Mouse (Mus musculus) kidney, adult 2 months (tissue): Measurements from ENCODE around the gene Itga5. TPM values are rescaled to one million over a fixed set of nuclear protein-coding genes. Genes with fewer than 3 reads are reported as not detected.

Experiments
- DNase-seq: peaks from one replicate; pipeline ENCODE4 v3.0.0; 2021
- H3K27ac ChIP-seq: fragments of 200-500 bp; 2 replicates; pipeline ENCODE4 v1.5.1; 2012; ENCODE audit warnings: low read depth, low read length, control low read depth, inconsistent platforms; ENCODE audit not compliant: insufficient read depth
- H3K27me3 ChIP-seq: fragments of 200-500 bp; replicated peaks from 2 replicates; pipeline ENCODE4 v1.6.1; 2012; ENCODE audit warnings: mild to moderate bottlenecking, moderate library complexity, low read length, inconsistent platforms; ENCODE audit not compliant: control insufficient read depth, insufficient read depth
- H3K36me3 ChIP-seq: fragments of 200-500 bp; 2 replicates; pipeline ENCODE4 v1.6.1; 2012; ENCODE audit warnings: mild to moderate bottlenecking, moderate library complexity, low read length, inconsistent platforms; ENCODE audit not compliant: control insufficient read depth, insufficient read depth
- H3K4me1 ChIP-seq: fragments of 200-500 bp; 2 replicates; pipeline ENCODE4 v1.6.1; 2011; ENCODE audit warnings: low read length; ENCODE audit not compliant: control insufficient read depth, insufficient read depth
- H3K4me3 ChIP-seq: fragments of 200-500 bp; 2 replicates; pipeline ENCODE4 v1.5.1; 2011; ENCODE audit warnings: mild to moderate bottlenecking, low read depth, low read length, control low read depth; ENCODE audit not compliant: insufficient read depth
- CTCF ChIP-seq: fragments of 200-500 bp; conservative IDR thresholded peaks from 2 replicates; pipeline ENCODE4 v1.5.1; 2011; ENCODE audit warnings: low read depth, mild to moderate bottlenecking, control low read depth, low read length, moderate library complexity, mixed read lengths; ENCODE audit not compliant: insufficient read depth, insufficient read length
- POLR2A ChIP-seq: fragments of 200-500 bp; IDR thresholded peaks from one replicate; pipeline ENCODE4 v1.6.1; 2011; ENCODE audit warnings: low read depth, low read length, control low read depth
- WGBS: fragments of 180-500 bp; shearing (Covaris S2); methylation state at CpG from one replicate; pipeline ENCODE4 v1.1.7; 2018; 5-methylcytosine and 5-hydroxymethylcytosine counted together
- polyA plus RNA-seq: library from polyadenylated mRNA; depleted of rRNA; stranded (reverse); fragments of >200 nt; gene quantifications from 2 replicates; pipeline ENCODE4 v1.2.3, GENCODE M21; 2012

Itga5 gene
- polyA plus RNA-seq, 1 experiment, result 9.7 TPM

DNA sequence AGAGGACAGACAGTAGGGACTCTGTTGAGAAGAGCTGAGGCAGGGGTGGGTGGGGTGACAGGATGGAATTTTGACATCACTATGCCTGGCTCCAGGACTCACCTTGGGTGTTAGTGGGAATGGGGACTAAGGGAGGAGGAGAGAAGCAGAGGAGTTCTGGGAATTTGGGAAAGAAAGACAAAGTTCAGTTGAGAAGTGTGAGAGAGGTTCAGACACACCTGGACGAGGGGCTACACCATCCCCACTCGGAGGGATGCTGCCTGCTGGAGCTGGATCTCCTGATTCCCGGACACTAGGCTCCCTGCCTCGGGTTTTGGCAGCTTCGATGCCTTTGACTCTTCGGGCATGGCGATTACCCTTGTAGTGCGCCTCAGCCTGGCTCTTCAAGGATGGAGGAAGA lies 48.8 kb downstream of the Itga5 start:
- no peak overlapping the region for H3K4me3 ChIP-seq
- H3K27me3 ChIP-seq, result no peaks in the 10 kb centered on the region
- WGBS, result 90% methylated on average over 8 of the region's 8 CpGs
- no peak for TF ChIP-seq POLR2A
- TF ChIP-seq CTCF, result no peak
- DNase-seq, result no peak
- no peak overlapping the region for H3K27ac ChIP-seq
- H3K4me1 ChIP-seq, result peaks cover 2% of the 10 kb centered on the region; the same call in 1 of the 2 replicates
- H3K36me3 ChIP-seq, result no peaks in the 10 kb centered on the region

DNA sequence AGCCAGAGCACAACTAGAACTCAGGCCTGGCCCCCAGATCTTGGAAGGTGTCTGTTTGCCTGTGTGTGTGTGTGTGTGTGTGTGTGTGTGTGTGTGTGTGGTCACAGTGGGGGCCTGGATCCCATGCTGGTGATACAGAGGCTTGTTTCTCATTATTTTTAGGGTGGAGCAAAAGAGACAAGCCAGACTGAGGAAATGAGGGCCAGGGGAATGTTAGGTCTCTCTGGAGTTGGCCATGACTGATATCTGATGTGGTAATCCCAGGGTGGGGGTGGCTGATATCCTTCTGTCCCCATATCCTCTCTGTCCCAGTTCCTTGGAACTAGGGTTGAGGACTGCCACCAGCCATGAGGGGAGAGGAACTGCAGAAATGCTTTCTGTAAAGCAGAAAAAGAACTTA lies 49.4 kb downstream of the Itga5 start:
- no peak for DNase-seq
- no peak for TF ChIP-seq POLR2A
- Histone ChIP-seq H3K27ac (no peak overlapping the region), H3K4me3 (no peak overlapping the region), H3K4me1 (peaks cover 2% of the 10 kb centered on the region; the same call in 1 of the 2 replicates), H3K36me3 (no peaks in the 10 kb centered on the region), H3K27me3 (no peaks in the 10 kb centered on the region)

DNA sequence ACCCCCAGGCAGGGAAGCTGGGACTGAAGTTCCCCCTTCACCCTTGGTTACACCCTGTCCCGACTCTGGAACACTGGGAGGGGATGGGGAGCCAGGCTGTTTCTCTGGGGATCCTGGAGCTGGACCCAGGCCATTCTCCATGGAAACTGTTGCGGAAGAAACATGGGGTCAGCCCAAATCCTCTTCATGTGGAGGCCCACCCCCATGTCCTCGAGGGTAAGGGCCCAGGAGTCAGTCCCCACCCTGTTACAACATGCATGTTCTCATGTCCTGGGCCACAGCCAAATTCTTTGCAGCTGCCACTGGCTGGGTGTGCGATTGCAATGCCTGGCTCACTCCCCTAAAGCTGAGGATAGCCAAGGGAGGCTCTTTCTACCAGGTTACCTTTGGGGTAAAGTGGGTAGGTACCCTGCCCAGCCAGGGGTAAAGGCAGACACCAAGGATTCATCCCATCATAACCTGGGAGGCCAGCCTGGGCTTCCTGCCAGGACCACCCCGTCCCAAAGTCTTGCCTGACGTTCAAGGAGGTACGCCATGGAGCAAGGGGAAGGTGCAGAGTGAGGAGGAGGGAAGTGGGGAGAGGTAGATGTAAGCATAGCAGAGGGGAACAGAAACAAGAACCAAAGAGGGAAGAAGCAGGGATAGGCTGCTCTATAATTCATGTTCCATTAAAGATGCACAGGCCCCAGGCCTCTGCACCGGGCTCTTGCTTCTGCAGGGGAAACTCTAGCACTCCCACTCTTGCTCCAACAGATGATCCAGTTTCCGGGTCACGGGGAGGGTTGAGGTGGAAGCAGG lies 50.4 kb downstream of the Itga5 start:
- WGBS, result 78% methylated on average over 10 of the region's 10 CpGs
- no peak for DNase-seq
- H3K27me3 ChIP-seq, result no peaks in the 10 kb centered on the region
- H3K4me1 ChIP-seq, result peaks cover 2% of the 10 kb centered on the region; the same call in 1 of the 2 replicates
- H3K36me3 ChIP-seq, result no peaks in the 10 kb centered on the region
- H3K27ac ChIP-seq, result no peak overlapping the region
- TF ChIP-seq POLR2A, result no peak
- TF ChIP-seq CTCF, result no peak
- no peak overlapping the region for H3K4me3 ChIP-seq

DNA sequence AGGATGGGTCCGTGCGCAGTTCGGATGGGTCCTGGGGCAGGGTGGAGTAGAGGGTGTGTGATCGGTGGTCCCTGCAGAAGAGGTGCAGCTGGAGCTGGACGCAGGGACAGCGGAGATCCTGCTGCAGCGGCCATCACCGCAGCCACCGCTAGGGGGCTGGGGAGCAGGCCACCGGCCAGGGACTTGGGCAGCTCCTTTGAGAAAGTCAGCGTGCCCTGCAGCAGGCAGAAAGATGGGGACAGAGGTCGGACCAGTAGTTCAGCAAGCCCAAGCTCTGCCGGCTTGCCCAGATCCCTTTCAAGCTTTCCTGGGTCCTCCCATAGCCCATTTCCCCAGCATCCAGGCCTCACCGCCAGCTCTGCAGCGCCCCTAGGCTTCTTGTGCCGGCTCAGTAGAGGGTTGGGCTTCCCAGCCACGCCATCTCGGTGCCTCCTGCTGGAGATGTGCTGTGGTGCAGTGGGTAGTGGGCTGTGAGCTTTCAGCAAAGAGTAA lies 51.5 kb downstream of the Itga5 start:
- Histone ChIP-seq H3K4me3 (peak overlapping the region; percentile 19), H3K27ac (no peak overlapping the region), H3K4me1 (peaks cover 2% of the 10 kb centered on the region; the same call in 1 of the 2 replicates), H3K36me3 (no peaks in the 10 kb centered on the region), H3K27me3 (no peaks in the 10 kb centered on the region)
- WGBS, result 7% methylated on average over 18 of the region's 18 CpGs
- peak; percentile 72 for TF ChIP-seq CTCF
- no peak for TF ChIP-seq POLR2A
- peak; percentile 82 for DNase-seq

DNA sequence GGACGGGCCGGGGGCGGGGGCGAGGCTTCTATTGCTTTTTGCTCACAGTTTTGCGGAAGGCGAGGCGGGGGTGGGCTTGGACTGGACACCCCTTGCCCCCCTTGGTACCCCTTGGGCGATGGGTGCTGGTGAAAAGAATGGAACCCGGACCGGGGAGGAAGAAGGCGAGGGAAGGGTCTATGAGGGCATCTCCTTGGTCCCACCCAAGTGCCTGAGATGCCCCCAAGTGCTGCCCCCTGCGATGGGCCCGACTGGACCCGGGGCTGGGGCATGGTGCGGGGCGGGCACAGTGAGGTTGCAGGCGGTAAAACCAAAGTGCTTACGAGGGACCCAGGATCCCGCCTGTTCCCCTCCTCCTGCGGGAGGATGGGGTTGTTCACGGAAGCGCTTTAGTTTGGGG lies 52.4 kb downstream of the Itga5 start:
- Histone ChIP-seq H3K27me3 (no peaks in the 10 kb centered on the region), H3K4me3 (no peak overlapping the region), H3K27ac (no peak overlapping the region), H3K36me3 (no peaks in the 10 kb centered on the region), H3K4me1 (peaks cover 2% of the 10 kb centered on the region; the same call in 1 of the 2 replicates)
- no peak for DNase-seq
- 60% methylated on average over 22 of the region's 22 CpGs for WGBS
- TF ChIP-seq CTCF (no peak), POLR2A (no peak)

DNA sequence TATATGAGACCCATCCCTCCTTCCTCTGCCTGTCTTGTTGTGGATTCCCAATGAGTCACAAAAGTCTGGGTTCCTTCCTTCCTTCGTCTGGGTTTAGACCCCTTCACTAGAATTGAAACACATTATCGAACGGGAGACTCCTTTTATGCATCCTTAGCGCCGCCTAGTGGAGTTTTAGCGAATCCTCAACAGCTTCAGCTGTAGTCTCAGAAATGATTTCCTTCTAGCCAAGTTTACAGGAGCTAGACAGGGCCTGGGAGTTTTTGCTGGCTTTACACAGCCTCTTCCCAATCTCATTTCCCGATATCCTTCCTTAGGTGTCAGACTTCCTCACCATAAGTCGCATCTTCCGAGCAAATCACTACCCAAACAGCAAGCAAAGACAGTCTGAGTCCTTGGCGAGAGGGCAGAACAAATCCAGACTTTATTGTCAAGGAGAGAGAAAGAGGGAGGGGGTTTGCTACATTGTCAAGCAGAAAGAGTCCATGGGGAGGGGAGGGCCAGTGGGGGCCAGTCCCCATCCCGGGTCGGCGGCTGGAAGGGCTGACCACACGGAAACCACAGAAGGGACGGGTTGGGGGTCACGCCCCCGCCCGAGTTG lies 53.0 kb downstream of the Itga5 start:
- WGBS, result 26% methylated on average over 18 of the region's 18 CpGs
- Histone ChIP-seq H3K4me1 (peaks cover 2% of the 10 kb centered on the region; the same call in 1 of the 2 replicates), H3K4me3 (no peak overlapping the region), H3K36me3 (no peaks in the 10 kb centered on the region), H3K27ac (no peak overlapping the region), H3K27me3 (no peaks in the 10 kb centered on the region)
- DNase-seq, result peak; percentile 76
- TF ChIP-seq POLR2A (no peak), CTCF (peak; percentile 52)

DNA sequence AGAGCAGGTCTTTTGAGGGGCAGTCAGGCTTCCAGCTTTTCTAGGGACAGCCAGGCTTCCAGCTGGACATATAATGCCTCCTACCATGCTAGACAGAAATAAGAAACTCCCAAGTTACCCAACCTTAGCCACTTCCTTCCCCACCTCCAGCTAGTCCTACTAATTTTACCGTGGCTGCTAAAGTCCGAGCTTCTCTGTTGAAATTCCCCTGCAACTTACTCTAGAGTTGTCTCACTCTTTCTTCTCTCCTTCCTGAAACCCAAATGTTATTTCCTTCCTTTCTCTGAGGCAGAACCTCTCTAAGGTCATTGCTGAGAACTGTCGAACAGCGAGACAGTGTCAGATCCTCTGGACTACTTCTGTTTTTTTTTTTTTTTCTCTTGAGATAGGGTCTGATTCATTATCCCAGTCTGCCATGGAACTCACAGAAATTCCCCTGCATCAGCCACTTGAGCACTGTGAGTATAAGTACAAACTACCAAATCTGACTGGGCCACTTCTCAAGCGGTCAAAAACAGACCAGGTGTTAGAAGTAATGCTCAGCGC lies 56.1 kb downstream of the Itga5 start, which contains the start of gene Gpr84:
Gpr84 (minus strand) TSS at position 248 of the 546 bp plus-strand sequence.
- TF ChIP-seq POLR2A, result no peak
- no peak for TF ChIP-seq CTCF
- H3K4me1 ChIP-seq, result peaks cover 22% of the 10 kb centered on the region; the same call in 1 of the 2 replicates

More for the DNA sequence above, 56.1 kb downstream of the Itga5 start, which contains the start of gene Gpr84:
- no peak within 1 kb of the TSS for H3K4me3 ChIP-seq
- H3K27me3 ChIP-seq, result no peaks in the 10 kb centered on the region
- 65% methylated on average over 6 of the region's 6 CpGs for WGBS
- DNase-seq, result no peak
- no peaks in the 10 kb centered on the region for H3K36me3 ChIP-seq
- no peak within 1 kb of the TSS for H3K27ac ChIP-seq
